Mouse (Mus musculus): ENCODE results near the gene Chst13.

DNA sequence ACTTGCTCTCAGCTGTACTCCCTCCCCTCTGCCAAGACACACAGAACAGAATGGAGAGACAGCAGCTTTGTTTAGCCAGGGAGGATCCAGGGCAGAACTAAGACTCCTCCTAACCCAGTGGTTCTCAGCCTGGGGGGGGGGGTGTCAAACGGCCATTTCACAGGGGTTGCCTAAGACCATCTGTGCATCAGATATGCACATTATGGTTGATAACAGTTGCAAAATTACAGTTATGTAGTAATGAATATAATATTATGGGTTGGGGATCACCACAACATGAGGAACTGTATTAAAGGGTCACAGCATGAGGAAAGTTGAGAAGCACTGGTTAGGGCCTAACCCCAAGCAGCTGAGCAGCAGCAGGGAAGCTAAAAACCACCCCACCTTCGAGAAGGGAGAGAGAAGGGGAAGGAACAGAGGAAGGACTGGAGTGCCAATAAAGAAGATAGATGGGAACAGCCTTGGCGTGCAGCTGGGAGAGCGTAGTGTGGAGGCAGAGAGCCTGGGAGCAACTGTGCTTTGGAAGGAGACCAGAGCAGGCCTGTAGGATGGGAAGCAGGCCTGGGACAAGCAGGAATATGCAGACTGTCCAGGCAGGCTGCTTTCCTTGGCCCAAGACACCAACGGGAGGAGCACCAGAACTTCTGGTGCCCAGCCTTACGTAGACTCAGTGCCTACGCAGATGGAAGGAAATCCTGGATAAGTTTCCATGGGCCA lies 5.4 kb downstream of the Chst13 start:
- TF ChIP-seq POLR2A (IDR thresholded peaks at IDR 0.05; ENCODE audit: low read depth, low read length) (no peak), CTCF (IDR thresholded peaks at IDR 0.05; ENCODE audit: borderline replicate concordance, insufficient read depth, low read length) (no peak)

Measured in embryonic fibroblast, embryonic 13.5 days (primary cell).